Mouse (Mus musculus) right cerebral cortex, adult 2 months (tissue): ENCODE data around the gene Axl.

Source experiments
- DNase-seq, 2 experiments: peaks; one replicate each; pipeline ENCODE4 v3.0.0; 2021 to 2022; ENCODE audit warnings: low spot score in 2 of 2

Gene Axl

DNA sequence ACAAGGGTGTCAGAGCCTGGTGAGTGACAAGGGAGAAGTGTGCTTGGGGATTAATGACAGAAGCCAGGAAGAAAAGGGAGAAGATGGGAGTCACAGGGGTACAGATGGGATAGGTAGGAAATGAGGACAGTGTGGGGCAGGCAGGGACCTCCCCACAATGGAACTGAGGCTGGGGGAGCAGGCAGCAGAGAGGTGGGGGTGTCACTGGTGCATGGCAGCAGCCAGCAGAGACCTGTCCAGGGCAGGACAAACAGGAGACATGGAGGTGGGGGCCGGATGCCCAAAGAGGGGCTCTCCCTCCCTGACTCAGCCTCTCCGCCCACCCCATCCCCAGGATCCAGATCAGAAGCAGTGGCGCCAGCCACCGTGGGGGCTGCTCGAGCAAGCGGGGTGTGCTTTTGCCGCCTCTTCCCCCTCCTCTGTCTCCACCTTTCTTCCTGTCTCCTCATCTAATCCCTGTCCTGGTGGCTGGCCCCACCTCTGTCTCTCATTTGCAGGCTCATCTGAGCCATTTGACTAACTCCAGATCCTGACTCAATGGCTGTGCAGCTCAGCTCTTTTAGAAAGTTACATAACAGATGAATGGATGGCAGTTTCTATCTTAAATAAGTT, 77.9 kb downstream of the Axl start:
- DNase-seq = peak; percentile 74

DNA sequence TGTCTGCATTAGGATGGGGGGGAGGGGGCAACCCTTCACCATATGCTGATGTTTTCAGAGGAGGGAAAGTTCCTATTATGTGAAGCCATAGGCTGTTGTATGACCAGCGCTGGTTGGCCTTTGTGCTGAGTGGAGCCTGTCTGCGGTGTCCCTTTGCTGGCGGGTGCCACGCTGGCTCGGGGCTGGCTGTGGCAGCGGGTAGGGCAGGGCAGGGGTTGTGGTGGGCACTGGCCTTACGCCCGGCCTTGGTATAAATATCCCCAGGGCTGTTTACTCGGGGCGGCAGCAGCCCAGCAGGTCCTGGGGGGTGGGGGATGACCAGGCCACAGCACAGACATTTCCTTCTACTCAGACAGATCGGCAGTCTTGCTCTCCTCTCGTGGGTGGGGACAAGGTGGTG, 78.5 kb downstream of the Axl start:
- DNase-seq = no peak

GRCm38 (mm10) chr7:25707581-25708292, 80.8 kb downstream of the Axl start:
- DNase-seq = no peak
